Mouse (Mus musculus) cerebellum, postnatal 25 days (tissue): ENCODE data around the gene Art3.

Experiments
- DNase-seq, 2 experiments: peaks; one replicate each; pipeline ENCODE4 v3.0.0; 2021; ENCODE audit warnings: mixed read lengths in 2 of 2

Gene Art3

GRCm38 (mm10) chr5:92430723-92431122 is 99.1 kb downstream of the Art3 start:
- no peak for DNase-seq

- no peak for DNase-seq
These were observed 100.0 kb downstream of the Art3 start for GRCm38 (mm10) chr5:92431611-92432010.

- DNase-seq: no peak
These were observed 102.4 kb downstream of the Art3 start for GRCm38 (mm10) chr5:92434070-92434469.

- no peak for DNase-seq
These were observed 103.0 kb downstream of the Art3 start for GRCm38 (mm10) chr5:92434571-92434985.

- peak; percentile 94 for DNase-seq
These were observed 103.5 kb downstream of the Art3 start, which contains the start of gene Nup54 for GRCm38 (mm10) chr5:92435025-92435584. Gene Nup54 (minus strand): TSS chr5:92435219.

GRCm38 (mm10) chr5:92438540-92438939 is 106.9 kb downstream of the Art3 start:
- DNase-seq: no peak

GRCm38 (mm10) chr5:92441494-92441893 is 109.9 kb downstream of the Art3 start:
- peak in 1 of 2 experiments; percentile 17 for DNase-seq

GRCm38 (mm10) chr5:92442914-92443313 is 111.3 kb downstream of the Art3 start:
- DNase-seq: no peak

GRCm38 (mm10) chr5:92445016-92445415 is 113.4 kb downstream of the Art3 start:
- DNase-seq: no peak

GRCm38 (mm10) chr5:92446736-92447135 is 115.1 kb downstream of the Art3 start:
- DNase-seq: no peak

GRCm38 (mm10) chr5:92452876-92453275 is 121.2 kb downstream of the Art3 start:
- DNase-seq: no peak

- DNase-seq: no peak
These were observed 125.8 kb downstream of the Art3 start for GRCm38 (mm10) chr5:92457410-92457809.

- no peak for DNase-seq
These were observed 127.1 kb downstream of the Art3 start for GRCm38 (mm10) chr5:92458726-92459125.

GRCm38 (mm10) chr5:92461321-92461720 is 129.7 kb downstream of the Art3 start:
- DNase-seq: peak; percentile 62 to 83
